Comparison of ENCODE assay signal across 8 mouse cellular contexts in the genomic region with DNA sequence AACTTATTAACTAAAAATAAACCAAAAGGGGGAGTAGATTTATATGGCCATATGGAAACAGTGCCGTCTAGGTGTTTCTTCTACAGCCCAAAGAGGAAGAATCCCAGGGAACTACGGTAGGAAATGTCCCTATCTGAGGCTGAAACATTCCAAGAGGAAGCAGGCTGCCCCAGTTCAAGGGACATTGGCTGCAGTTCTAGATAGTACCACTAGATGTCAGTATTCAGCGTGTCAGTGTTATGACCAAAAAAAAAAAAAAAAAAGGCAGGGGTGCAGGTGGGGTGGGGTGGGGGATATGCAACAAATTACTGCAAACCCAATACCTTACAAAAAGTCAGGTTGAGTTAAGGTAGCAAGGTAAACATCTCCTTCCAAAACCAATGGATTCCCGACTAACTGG. TPM values are rescaled to one million over a fixed set of nuclear protein-coding genes. Genes with fewer than 3 reads are reported as not detected.
DNase-seq lines count a peak whose midpoint lies in the region; ATAC-seq and TF ChIP-seq lines count a peak whose summit lies in the region.

No protein-coding gene starts in this region.

- H3K4me3 ChIP-seq in cerebellum, adult 2 months (replicated peaks; ENCODE audit: insufficient read depth, low read depth, low read length), result no peak overlapping the region
- H3K4me3 ChIP-seq in liver, postnatal 0 days (ENCODE audit: low read depth, low read length), result no peak overlapping the region
- no peak overlapping the region for H3K4me3 ChIP-seq in liver, embryonic 11.5 days (ENCODE audit: low read depth, low read length)
- H3K4me3 ChIP-seq in lung, postnatal 0 days (ENCODE audit: low read depth, low read length), result no peak overlapping the region

- no peak for TF ChIP-seq POLR2A in cerebellum, adult 2 months (IDR thresholded peaks at IDR 0.05; ENCODE audit: borderline replicate concordance, insufficient read depth, low read length)

- peak in 1 of 2 experiments; percentile 58 for DNase-seq in cerebellum, adult 2 months
- DNase-seq in liver, postnatal 0 days, result no peak
- no peak for DNase-seq in liver, embryonic 11.5 days (ENCODE audit: low spot score)
- peak; percentile 60 to 83 for DNase-seq in cerebellum, postnatal 10 days
- DNase-seq in lung, postnatal 0 days (ENCODE audit: low spot score), result peak; percentile 46
- no peak for DNase-seq in spleen, postnatal 14 days (ENCODE audit: low spot score in 2 of 2)

- H3K4me2 ChIP-seq in liver, postnatal 0 days (ENCODE audit: low read depth, low read length), result no peak overlapping the region
- no peak overlapping the region for H3K4me2 ChIP-seq in liver, embryonic 11.5 days
- no peak overlapping the region for H3K4me2 ChIP-seq in lung, postnatal 0 days (replicated peaks; ENCODE audit: low read depth, low read length)

- no peaks in the 10 kb centered on the region for H3K36me3 ChIP-seq in liver, postnatal 0 days (replicated peaks; ENCODE audit: insufficient read depth, low read length)
- no peaks in the 10 kb centered on the region for H3K36me3 ChIP-seq in liver, embryonic 11.5 days (ENCODE audit: control insufficient read depth, insufficient read depth, low read length)
- H3K36me3 ChIP-seq in lung, postnatal 0 days (ENCODE audit: insufficient read depth, low read length), result no peaks in the 10 kb centered on the region

- TF ChIP-seq EP300 in liver, postnatal 0 days (IDR thresholded peaks at IDR 0.05; ENCODE audit: low read depth), result no peak
- TF ChIP-seq EP300 in lung, postnatal 0 days (IDR thresholded peaks at IDR 0.05), result no peak

- no peaks in the 10 kb centered on the region for H3K27me3 ChIP-seq in cerebellum, adult 2 months (ENCODE audit: control insufficient read depth, insufficient read depth, low read length)
- no peaks in the 10 kb centered on the region for H3K27me3 ChIP-seq in liver, postnatal 0 days (ENCODE audit: insufficient read depth, low read length)
- H3K27me3 ChIP-seq in liver, embryonic 11.5 days (replicated peaks; ENCODE audit: control insufficient read depth, insufficient read depth, low read length), result no peaks in the 10 kb centered on the region
- H3K27me3 ChIP-seq in lung, postnatal 0 days (replicated peaks; ENCODE audit: insufficient read depth, low read length), result no peaks in the 10 kb centered on the region

- no peaks in the 10 kb centered on the region for H3K4me1 ChIP-seq in cerebellum, adult 2 months (ENCODE audit: control insufficient read depth, insufficient read depth, low read length)
- H3K4me1 ChIP-seq in liver, postnatal 0 days (ENCODE audit: insufficient read depth), result no peaks in the 10 kb centered on the region
- no peaks in the 10 kb centered on the region for H3K4me1 ChIP-seq in liver, embryonic 11.5 days (replicated peaks; ENCODE audit: control insufficient read depth, insufficient read depth, low read length)
- no peaks in the 10 kb centered on the region for H3K4me1 ChIP-seq in lung, postnatal 0 days (ENCODE audit: insufficient read depth, low read depth, low read length)

- H3K9me3 ChIP-seq in liver, postnatal 0 days (ENCODE audit: low read length), result no peaks in the 10 kb centered on the region
- no peaks in the 10 kb centered on the region for H3K9me3 ChIP-seq in liver, embryonic 11.5 days (ENCODE audit: control insufficient read depth, low read length)
- H3K9me3 ChIP-seq in lung, postnatal 0 days (ENCODE audit: low read length), result no peaks in the 10 kb centered on the region

- no peak overlapping the region for H3K9ac ChIP-seq in liver, postnatal 0 days (replicated peaks)
- no peak overlapping the region for H3K9ac ChIP-seq in liver, embryonic 11.5 days (ENCODE audit: low read depth, low read length)
- H3K9ac ChIP-seq in lung, postnatal 0 days (replicated peaks; ENCODE audit: low read depth), result no peak overlapping the region

- WGBS in cerebellum, adult 2 months, result 19% methylated on average over 4 of the region's 4 CpGs
- WGBS in liver, postnatal 0 days (ENCODE audit: insufficient replicate concordance), result 13% methylated on average over 4 of the region's 4 CpGs
- WGBS in liver, embryonic 11.5 days, result 15% methylated on average over 4 of the region's 4 CpGs
- 13% methylated on average over 4 of the region's 4 CpGs for WGBS in lung, postnatal 0 days

- ATAC-seq in cerebellum, adult (ENCODE audit: insufficient number of reproducible peaks, low FRiP score, low TSS enrichment), result no peak
- ATAC-seq in liver, postnatal 0 days, result no peak
- ATAC-seq in liver, embryonic 11.5 days (replicated peaks; ENCODE audit: low FRiP score), result no peak
- no peak for ATAC-seq in lung, postnatal 0 days
- ATAC-seq in megakaryocyte, adult 5-6 weeks (ENCODE audit: poor library complexity, severe bottlenecking), result no peak

- H3K27ac ChIP-seq in cerebellum, adult 2 months (ENCODE audit: insufficient read depth, low read length), result no peak overlapping the region
- H3K27ac ChIP-seq in liver, postnatal 0 days (ENCODE audit: low read depth), result no peak overlapping the region
- H3K27ac ChIP-seq in liver, embryonic 11.5 days (ENCODE audit: low read depth, low read length), result no peak overlapping the region
- H3K27ac ChIP-seq in lung, postnatal 0 days (ENCODE audit: low read length), result no peak overlapping the region

- TF ChIP-seq CTCF in cerebellum, adult 2 months (IDR thresholded peaks at IDR 0.05; ENCODE audit: borderline replicate concordance, insufficient read depth, low read depth, low read length), result peak; percentile 61; the same call in 1 of the 2 replicates
- peak; percentile 79 for TF ChIP-seq CTCF in liver, postnatal 0 days (IDR thresholded peaks at IDR 0.05; ENCODE audit: low read depth)
- TF ChIP-seq CTCF in lung, postnatal 0 days (IDR thresholded peaks at IDR 0.05), result peak; percentile 74

RNA-seq across cellular contexts. Expression of a gene that starts 15.8 kb away (rescaled TPM):
- polyA plus RNA-seq in cerebellum, adult 2 months (2012; rRNA removed), result 626 and 638 TPM in 2 replicates
- polyA plus RNA-seq in liver, postnatal 0 days (2015; fragmentation: Nextera tagmentation; extraction: Ambion mirVana), result 1.9 and 3.2 TPM in 2 replicates
- 0.58 and 0.85 TPM in 2 replicates for polyA plus RNA-seq in liver, embryonic 11.5 days (2014; fragmentation: Nextera tagmentation; extraction: Ambion mirVana)
- 1.1 and 1.2 TPM in 2 replicates for polyA plus RNA-seq in lung, postnatal 0 days (2015; fragmentation: Nextera tagmentation; extraction: Ambion mirVana)
- not detected in 2 replicates for total RNA-seq in megakaryocyte, adult 5-6 weeks (2015)
- total RNA-seq in megakaryocyte, adult 5-6 weeks (2017), result not detected in 2 replicates

RNA-seq across cellular contexts. Expression of a gene that starts 33.4 kb away (rescaled TPM):
- polyA plus RNA-seq in cerebellum, adult 2 months (2012; rRNA removed), result 587 and 614 TPM in 2 replicates
- polyA plus RNA-seq in liver, postnatal 0 days (2015; fragmentation: Nextera tagmentation; extraction: Ambion mirVana), result 9.1 and 9.7 TPM in 2 replicates
- 43.6 and 48.1 TPM in 2 replicates for polyA plus RNA-seq in liver, embryonic 11.5 days (2014; fragmentation: Nextera tagmentation; extraction: Ambion mirVana)
- polyA plus RNA-seq in lung, postnatal 0 days (2015; fragmentation: Nextera tagmentation; extraction: Ambion mirVana), result 28.0 and 29.6 TPM in 2 replicates
- 34.2 and 48.8 TPM in 2 replicates for total RNA-seq in megakaryocyte, adult 5-6 weeks (2015)
- total RNA-seq in megakaryocyte, adult 5-6 weeks (2017), result 35.2 TPM in 2 replicates

RNA-seq across cellular contexts. Expression of a gene that starts 40.4 kb away (rescaled TPM):
- 4.6 and 5.0 TPM in 2 replicates for polyA plus RNA-seq in cerebellum, adult 2 months (2012; rRNA removed)
- polyA plus RNA-seq in liver, postnatal 0 days (2015; fragmentation: Nextera tagmentation; extraction: Ambion mirVana), result 5.0 and 5.3 TPM in 2 replicates
- 1.2 and 1.7 TPM in 2 replicates for polyA plus RNA-seq in liver, embryonic 11.5 days (2014; fragmentation: Nextera tagmentation; extraction: Ambion mirVana)
- polyA plus RNA-seq in lung, postnatal 0 days (2015; fragmentation: Nextera tagmentation; extraction: Ambion mirVana), result 2.1 and 2.2 TPM in 2 replicates
- 31.5 and 39.5 TPM in 2 replicates for total RNA-seq in megakaryocyte, adult 5-6 weeks (2015)
- 58.7 and 60.8 TPM in 2 replicates for total RNA-seq in megakaryocyte, adult 5-6 weeks (2017)

RNA-seq across cellular contexts. Expression of a gene that starts 46.8 kb away (rescaled TPM):
- polyA plus RNA-seq in cerebellum, adult 2 months (2012; rRNA removed), result 8.8 and 9.7 TPM in 2 replicates
- 2.8 TPM in 2 replicates for polyA plus RNA-seq in liver, postnatal 0 days (2015; fragmentation: Nextera tagmentation; extraction: Ambion mirVana)
- polyA plus RNA-seq in liver, embryonic 11.5 days (2014; fragmentation: Nextera tagmentation; extraction: Ambion mirVana), result 1.8 TPM in 2 replicates
- polyA plus RNA-seq in lung, postnatal 0 days (2015; fragmentation: Nextera tagmentation; extraction: Ambion mirVana), result 7.6 and 7.7 TPM in 2 replicates
- 2.6 and 3.0 TPM in 2 replicates for total RNA-seq in megakaryocyte, adult 5-6 weeks (2015)
- total RNA-seq in megakaryocyte, adult 5-6 weeks (2017), result 4.1 and 5.2 TPM in 2 replicates

Comparison
In these comparisons a context has a peak if more than half of its experiments do, and no peak if none do; other contexts are left out.
1. DNase-seq: peak in cerebellum, postnatal 10 days (2 of 2) and lung, postnatal 0 days (single experiment); none in liver, postnatal 0 days (single experiment), liver, embryonic 11.5 days (single experiment) and spleen, postnatal 14 days (0 of 2).
2. RNA of a gene that starts 15.8 kb away (polyA plus RNA-seq): 626 to 638 TPM in cerebellum, adult 2 months; 1.9 to 3.2 TPM in liver, postnatal 0 days, 1.1 to 1.2 TPM in lung, postnatal 0 days and 0.58 to 0.85 TPM in liver, embryonic 11.5 days; every median in the first group is over 100 times any median in the second.
3. RNA of a gene that starts 33.4 kb away (polyA plus RNA-seq): 587 to 614 TPM in cerebellum, adult 2 months; 43.6 to 48.1 TPM in liver, embryonic 11.5 days, 28.0 to 29.6 TPM in lung, postnatal 0 days and 9.1 to 9.7 TPM in liver, postnatal 0 days; every median in the first group is over 10 times any median in the second.
4. Peak in every context shown above with its lines, with median percentiles within 50 percentile points of each other: CTCF ChIP-seq.